Mouse (Mus musculus) frontal cortex, postnatal 36 days (tissue): ENCODE data around the gene Kctd17.

ENCODE experiments used
- DNase-seq, 2 experiments: peaks; one replicate each; pipeline ENCODE4 v3.0.0; 2022; ENCODE audit warnings: low spot score in 2 of 2

Gene Kctd17

GRCm38 (mm10) chr15:78447746-78448535 lies 19.6 kb downstream of the Kctd17 start:
- DNase-seq: peak; percentile 94 to 95

GRCm38 (mm10) chr15:78449131-78449530 lies 20.8 kb downstream of the Kctd17 start:
- no peak for DNase-seq

- DNase-seq: no peak
Measured at GRCm38 (mm10) chr15:78449694-78450418, 21.5 kb downstream of the Kctd17 start.

GRCm38 (mm10) chr15:78450419-78450768 lies 22.0 kb downstream of the Kctd17 start:
- DNase-seq: no peak

- DNase-seq: no peak
Measured at GRCm38 (mm10) chr15:78451201-78451600, 22.8 kb downstream of the Kctd17 start.

GRCm38 (mm10) chr15:78452929-78453328 lies 24.6 kb downstream of the Kctd17 start:
- DNase-seq: no peak

GRCm38 (mm10) chr15:78455168-78455567 lies 26.8 kb downstream of the Kctd17 start:
- no peak for DNase-seq

GRCm38 (mm10) chr15:78456051-78456450 lies 27.7 kb downstream of the Kctd17 start:
- DNase-seq: no peak

GRCm38 (mm10) chr15:78457193-78457592 lies 28.8 kb downstream of the Kctd17 start:
- DNase-seq: no peak

GRCm38 (mm10) chr15:78462981-78463380 lies 34.6 kb downstream of the Kctd17 start:
- no peak for DNase-seq

GRCm38 (mm10) chr15:78466809-78467208 lies 38.4 kb downstream of the Kctd17 start:
- no peak for DNase-seq

GRCm38 (mm10) chr15:78467570-78467969 lies 39.2 kb downstream of the Kctd17 start:
- DNase-seq: no peak

GRCm38 (mm10) chr15:78468379-78468937 lies 40.1 kb downstream of the Kctd17 start, which contains the start of gene Tmprss6:
Gene Tmprss6 (minus strand): TSS chr15:78468634.
- no peak for DNase-seq

GRCm38 (mm10) chr15:78470495-78471276 lies 42.3 kb downstream of the Kctd17 start:
- DNase-seq: no peak

- DNase-seq: no peak
Measured at GRCm38 (mm10) chr15:78471902-78472301, 43.5 kb downstream of the Kctd17 start.

- no peak for DNase-seq
Measured at GRCm38 (mm10) chr15:78473442-78473841, 45.1 kb downstream of the Kctd17 start.

- no peak for DNase-seq
Measured at GRCm38 (mm10) chr15:78475604-78476031, 47.3 kb downstream of the Kctd17 start.

GRCm38 (mm10) chr15:78476878-78477277 lies 48.5 kb downstream of the Kctd17 start:
- no peak for DNase-seq

- DNase-seq: no peak
Measured at GRCm38 (mm10) chr15:78478073-78478472, 49.7 kb downstream of the Kctd17 start.

GRCm38 (mm10) chr15:78479470-78479869 lies 51.1 kb downstream of the Kctd17 start:
- DNase-seq: no peak

- no peak for DNase-seq
Measured at GRCm38 (mm10) chr15:78480111-78480510, 51.7 kb downstream of the Kctd17 start.

GRCm38 (mm10) chr15:78480991-78481390 lies 52.6 kb downstream of the Kctd17 start:
- no peak for DNase-seq
